Mouse (Mus musculus) thymus, adult 2 months (tissue): ENCODE results near the gene Gna13.

Experiments
- CTCF ChIP-seq: fragments of 200-500 bp; IDR thresholded peaks from 2 replicates; pipeline ENCODE4 v1.5.1; 2012; ENCODE audit warnings: mild to moderate bottlenecking, control low read depth, low read length, moderate library complexity, borderline replicate concordance; ENCODE audit not compliant: control insufficient read depth, poor library complexity, insufficient read depth; ENCODE audit errors: extremely low read depth
- POLR2A ChIP-seq: fragments of 200-500 bp; IDR thresholded peaks from 2 replicates; pipeline ENCODE4 v1.6.1; 2012; ENCODE audit warnings: mild to moderate bottlenecking, low read length, control low read depth, moderate library complexity; ENCODE audit not compliant: control insufficient read depth, poor library complexity, insufficient read depth; ENCODE audit errors: extremely low read depth

- TF ChIP-seq CTCF (peak; percentile 95), POLR2A (no peak)
Observed at GRCm38 (mm10) chr11:109331424-109331824, 31.2 kb upstream of the Gna13 start.
